ENCODE assay signal across 24 mouse cellular contexts in genomic region chr14:98046960-98047359, GRCm38 (mm10).
DNase-seq lines count a peak whose midpoint lies in the region; ATAC-seq lines count a peak whose summit lies in the region.
"Had no signal": no experiment of that assay in that cellular context is flagged by ENCODE, and none has a peak within 500 bp of the region (broad histone marks: within the 10 kb centered on the region; RNA-seq: fewer than 3 reads in every experiment).

No protein-coding gene starts in this region.

- no peaks in the 10 kb centered on the region for H3K27me3 ChIP-seq in hindbrain, embryonic 10.5 days (ENCODE audit: insufficient read depth, poor library complexity, severe bottlenecking)
- H3K27me3 ChIP-seq in hindbrain, embryonic 13.5 days = no peaks in the 10 kb centered on the region
- no peaks in the 10 kb centered on the region for H3K27me3 ChIP-seq in neural tube, embryonic 13.5 days
- H3K27me3 ChIP-seq in hindbrain, embryonic 15.5 days = no peaks in the 10 kb centered on the region
- H3K27me3 ChIP-seq in neural tube, embryonic 14.5 days (ENCODE audit: control insufficient read depth, insufficient read depth, low read length) = no peaks in the 10 kb centered on the region
- H3K27me3 ChIP-seq: embryonic facial prominence, embryonic 15.5 days; limb, embryonic 12.5 days; neural tube, embryonic 12.5 days had no signal

- no peak overlapping the region for H3K4me3 ChIP-seq in hindbrain, embryonic 10.5 days
- H3K4me3 ChIP-seq in hindbrain, embryonic 13.5 days = no peak overlapping the region
- no peak overlapping the region for H3K4me3 ChIP-seq in neural tube, embryonic 13.5 days
- H3K4me3 ChIP-seq in hindbrain, embryonic 15.5 days = no peak overlapping the region
- no peak overlapping the region for H3K4me3 ChIP-seq in neural tube, embryonic 14.5 days (ENCODE audit: low read depth, low read length)
- H3K4me3 ChIP-seq: embryonic facial prominence, embryonic 15.5 days; limb, embryonic 12.5 days; neural tube, embryonic 12.5 days had no signal

- no peaks in the 10 kb centered on the region for H3K36me3 ChIP-seq in hindbrain, embryonic 10.5 days
- H3K36me3 ChIP-seq in hindbrain, embryonic 13.5 days = no peaks in the 10 kb centered on the region
- no peaks in the 10 kb centered on the region for H3K36me3 ChIP-seq in neural tube, embryonic 13.5 days
- no peaks in the 10 kb centered on the region for H3K36me3 ChIP-seq in hindbrain, embryonic 15.5 days
- H3K36me3 ChIP-seq in neural tube, embryonic 14.5 days (ENCODE audit: control insufficient read depth, insufficient read depth, low read length) = no peaks in the 10 kb centered on the region
- H3K36me3 ChIP-seq: embryonic facial prominence, embryonic 15.5 days; limb, embryonic 12.5 days; neural tube, embryonic 12.5 days had no signal

- no peak overlapping the region for H3K4me2 ChIP-seq in hindbrain, embryonic 13.5 days
- no peak overlapping the region for H3K4me2 ChIP-seq in neural tube, embryonic 13.5 days
- H3K4me2 ChIP-seq in hindbrain, embryonic 15.5 days = no peak overlapping the region
- H3K4me2 ChIP-seq in neural tube, embryonic 14.5 days (ENCODE audit: low read depth, low read length) = no peak overlapping the region
- H3K4me2 ChIP-seq: embryonic facial prominence, embryonic 15.5 days; heart, embryonic 11.5 days; limb, embryonic 12.5 days; liver, embryonic 11.5 days; neural tube, embryonic 12.5 days had no signal

- no peak for ATAC-seq in hindbrain, embryonic 13.5 days (ENCODE audit: low FRiP score)
- ATAC-seq in neural tube, embryonic 13.5 days (ENCODE audit: low read depth) = 0 out of 2 replicates have a peak, but pooled peaks have one; percentile 43
- peak; percentile 71 for ATAC-seq in hindbrain, embryonic 15.5 days (ENCODE audit: low FRiP score, low read depth)
- peak; percentile 44; the same call in 1 of the 2 replicates for ATAC-seq in neural tube, embryonic 14.5 days (ENCODE audit: low read depth)
- ATAC-seq: intestine, embryonic 16.5 days; liver, postnatal 0 days; lung, postnatal 0 days had no signal

- H3K27ac ChIP-seq in hindbrain, embryonic 10.5 days = peak overlapping the region; percentile 73
- no peak overlapping the region for H3K27ac ChIP-seq in hindbrain, embryonic 13.5 days
- no peak overlapping the region for H3K27ac ChIP-seq in neural tube, embryonic 13.5 days (replicated peaks)
- no peak overlapping the region for H3K27ac ChIP-seq in hindbrain, embryonic 15.5 days (replicated peaks)
- H3K27ac ChIP-seq in neural tube, embryonic 14.5 days (ENCODE audit: low read depth, low read length) = no peak overlapping the region
- H3K27ac ChIP-seq: embryonic facial prominence, embryonic 15.5 days; limb, embryonic 12.5 days; neural tube, embryonic 12.5 days; stomach, postnatal 0 days had no signal

- no peak for DNase-seq in hindbrain, embryonic 10.5 days (ENCODE audit: low spot score)
- DNase-seq in neural tube, embryonic 10.5 days (ENCODE audit: extremely low spot score, low spot score) = no peak
- DNase-seq in lung, postnatal 25 days (ENCODE audit: low spot score) = no peak
- DNase-seq: adrenal gland, adult 2 months; cerebellum, adult 18-20 months; cerebellum, postnatal 36 days; gastrocnemius, postnatal 14 days; heart, adult 11 months; kidney, adult 9 months; kidney, postnatal 14 days; liver, postnatal 0 days; right cerebral cortex, postnatal 14 days had no signal

- no peak overlapping the region for H3K9ac ChIP-seq in hindbrain, embryonic 13.5 days
- no peak overlapping the region for H3K9ac ChIP-seq in neural tube, embryonic 13.5 days
- H3K9ac ChIP-seq in hindbrain, embryonic 15.5 days = no peak overlapping the region
- no peak overlapping the region for H3K9ac ChIP-seq in neural tube, embryonic 14.5 days (replicated peaks; ENCODE audit: low read depth, low read length)
- H3K9ac ChIP-seq: embryonic facial prominence, embryonic 15.5 days; limb, embryonic 12.5 days; liver, postnatal 0 days; neural tube, embryonic 12.5 days had no signal

- peaks cover 39% of the 10 kb centered on the region for H3K4me1 ChIP-seq in hindbrain, embryonic 10.5 days (replicated peaks)
- H3K4me1 ChIP-seq in hindbrain, embryonic 13.5 days (replicated peaks) = peaks cover 9% of the 10 kb centered on the region
- peaks cover 15% of the 10 kb centered on the region for H3K4me1 ChIP-seq in neural tube, embryonic 13.5 days (replicated peaks)
- peaks cover 5% of the 10 kb centered on the region; the same call in 1 of the 2 replicates for H3K4me1 ChIP-seq in hindbrain, embryonic 15.5 days (replicated peaks)
- H3K4me1 ChIP-seq in neural tube, embryonic 14.5 days (ENCODE audit: control insufficient read depth, insufficient read depth, low read length) = no peaks in the 10 kb centered on the region
- H3K4me1 ChIP-seq: embryonic facial prominence, embryonic 15.5 days; limb, embryonic 12.5 days had no signal

- no peaks in the 10 kb centered on the region for H3K9me3 ChIP-seq in hindbrain, embryonic 10.5 days
- no peaks in the 10 kb centered on the region for H3K9me3 ChIP-seq in hindbrain, embryonic 13.5 days
- no peaks in the 10 kb centered on the region for H3K9me3 ChIP-seq in neural tube, embryonic 13.5 days
- H3K9me3 ChIP-seq in hindbrain, embryonic 15.5 days = no peaks in the 10 kb centered on the region
- no peaks in the 10 kb centered on the region for H3K9me3 ChIP-seq in neural tube, embryonic 14.5 days (ENCODE audit: control insufficient read depth, low read length)
- H3K9me3 ChIP-seq: embryonic facial prominence, embryonic 15.5 days; limb, embryonic 12.5 days; neural tube, embryonic 12.5 days had no signal
